Mouse (Mus musculus) embryonic fibroblast, embryonic 13.5 days (primary cell): Measurements from ENCODE around the gene Fam222a.

ENCODE experiments used
- CTCF ChIP-seq: IDR thresholded peaks from 2 replicates; pipeline ENCODE4 v1.5.1; 2011; ENCODE audit warnings: mild to moderate bottlenecking, control low read depth, low read length, moderate library complexity, borderline replicate concordance; ENCODE audit not compliant: insufficient read depth
- POLR2A ChIP-seq: IDR thresholded peaks from 2 replicates; pipeline ENCODE4 v1.6.1; 2011; ENCODE audit warnings: low read depth, mild to moderate bottlenecking, control low read depth, low read length, moderate library complexity

- no peak for TF ChIP-seq CTCF
- TF ChIP-seq POLR2A: no peak
These were observed 3.1 kb downstream of the Fam222a start for GRCm38 (mm10) chr5:114570791-114571450.
